Mouse (Mus musculus) heart, embryonic 15.5 days (tissue): ENCODE results near the gene Cers3. TPM values are rescaled to one million over a fixed set of nuclear protein-coding genes. Genes with fewer than 3 reads are reported as not detected.

Experiments
- ATAC-seq: fragments of 200-750 bp; cut with Nextera tagmentation; replicated peaks from 2 replicates; pipeline ENCODE4 v1.8.0; 2017; ENCODE audit warnings: low read depth, moderate TSS enrichment; ENCODE audit not compliant: insufficient number of reproducible peaks, insufficient read depth, low FRiP score
- H3K27ac ChIP-seq: fragments of 300-500 bp; sonication (generic); 2 replicates; pipeline ENCODE4 v1.5.1; 2015; ENCODE audit warnings: mild to moderate bottlenecking, inconsistent platforms
- H3K27me3 ChIP-seq: fragments of 300-500 bp; sonication (generic); 2 replicates; pipeline ENCODE4 v1.6.1; 2015; ENCODE audit warnings: inconsistent platforms
- H3K36me3 ChIP-seq: fragments of 300-500 bp; sonication (generic); 2 replicates; pipeline ENCODE4 v1.6.1; 2015; ENCODE audit warnings: mild to moderate bottlenecking, inconsistent platforms
- H3K4me1 ChIP-seq: fragments of 300-500 bp; sonication (generic); replicated peaks from 2 replicates; pipeline ENCODE4 v1.6.1; 2015; ENCODE audit warnings: inconsistent platforms
- H3K4me2 ChIP-seq: fragments of 300-500 bp; sonication (generic); 2 replicates; pipeline ENCODE4 v1.6.1; 2015; ENCODE audit warnings: inconsistent platforms, mild to moderate bottlenecking, moderate library complexity
- H3K4me3 ChIP-seq: fragments of 300-500 bp; sonication (generic); 2 replicates; pipeline ENCODE4 v1.5.1; 2015; ENCODE audit warnings: mild to moderate bottlenecking, inconsistent platforms
- H3K9ac ChIP-seq: fragments of 300-500 bp; sonication (generic); 2 replicates; pipeline ENCODE4 v1.6.1; 2015; ENCODE audit warnings: mild to moderate bottlenecking, inconsistent platforms
- H3K9me3 ChIP-seq: fragments of 300-500 bp; sonication (generic); replicated peaks from 2 replicates; pipeline ENCODE4 v1.6.1; 2016; ENCODE audit warnings: inconsistent platforms
- WGBS: fragments of 180-500 bp; shearing (Covaris S2); methylation state at CpG from one replicate; pipeline ENCODE4 v1.1.7; 2015; ENCODE audit warnings: mixed read lengths; 5-methylcytosine and 5-hydroxymethylcytosine counted together
- polyA plus RNA-seq: library from polyadenylated mRNA; unstranded; fragments of >200 nt; fragmentation: Nextera tagmentation; extraction: Ambion mirVana; gene quantifications from 2 replicates; pipeline ENCODE4 v1.2.1, GENCODE M21; 2015

The Cers3 gene
- polyA plus RNA-seq, 1 experiment from 2014 or later: 0.47 TPM

DNA sequence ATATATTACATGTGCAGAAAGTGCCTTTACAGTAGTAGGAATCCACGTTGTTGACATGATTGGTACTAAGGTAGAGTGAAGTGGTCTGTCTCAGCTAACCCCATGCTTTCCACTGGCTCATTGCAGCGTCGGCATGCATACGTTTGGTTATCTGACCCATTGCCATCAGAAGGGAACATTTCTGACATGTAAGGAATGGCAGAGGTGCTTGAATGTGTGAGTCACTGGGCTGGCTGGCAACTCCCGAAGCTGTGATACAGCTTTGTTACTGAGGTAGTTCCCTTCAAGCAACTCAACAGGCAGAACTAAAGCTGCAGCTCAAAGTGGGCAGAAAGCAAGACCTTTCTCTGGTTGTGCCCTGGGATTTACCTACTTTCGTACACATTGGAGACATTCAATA lies 8.3 kb upstream of the Cers3 start:
- Histone ChIP-seq H3K4me3 (no peak overlapping the region), H3K4me2 (no peak overlapping the region), H3K4me1 (peaks cover 5% of the 10 kb centered on the region; the same call in 1 of the 2 replicates), H3K36me3 (no peaks in the 10 kb centered on the region), H3K9me3 (no peaks in the 10 kb centered on the region), H3K27me3 (no peaks in the 10 kb centered on the region), H3K9ac (no peak overlapping the region), H3K27ac (no peak overlapping the region; the same call in 1 of the 2 replicates)
- ATAC-seq: 0 out of 2 replicates have a peak, but pooled peaks have one; percentile 22
- 41% methylated on average over 6 of the region's 6 CpGs for WGBS

DNA sequence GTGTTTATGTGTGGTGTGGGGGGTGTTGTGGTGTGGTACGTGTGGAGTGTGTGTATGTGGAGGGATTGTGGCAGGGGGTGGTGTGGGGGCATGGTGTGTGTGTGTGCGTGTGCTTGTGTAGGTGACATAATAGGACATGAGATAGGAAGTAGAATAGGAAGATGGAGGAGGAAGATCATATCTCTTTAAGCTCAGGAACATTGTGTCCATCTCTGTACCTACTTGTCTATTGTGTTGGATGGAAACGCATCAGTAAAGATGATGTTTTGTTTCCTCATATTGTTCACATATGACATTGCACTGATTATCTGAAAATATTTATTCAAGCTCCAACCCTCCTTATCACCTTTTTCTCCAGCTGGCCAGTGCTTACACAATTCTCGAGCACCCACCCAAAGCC lies 5.9 kb upstream of the Cers3 start:
- Histone ChIP-seq H3K27ac (no peak overlapping the region), H3K4me3 (no peak overlapping the region), H3K4me2 (no peak overlapping the region), H3K4me1 (peaks cover 16% of the 10 kb centered on the region), H3K27me3 (no peaks in the 10 kb centered on the region), H3K36me3 (no peaks in the 10 kb centered on the region), H3K9me3 (no peaks in the 10 kb centered on the region), H3K9ac (no peak overlapping the region)
- no peak for ATAC-seq
- WGBS: 74% methylated on average over 4 of the region's 4 CpGs

DNA sequence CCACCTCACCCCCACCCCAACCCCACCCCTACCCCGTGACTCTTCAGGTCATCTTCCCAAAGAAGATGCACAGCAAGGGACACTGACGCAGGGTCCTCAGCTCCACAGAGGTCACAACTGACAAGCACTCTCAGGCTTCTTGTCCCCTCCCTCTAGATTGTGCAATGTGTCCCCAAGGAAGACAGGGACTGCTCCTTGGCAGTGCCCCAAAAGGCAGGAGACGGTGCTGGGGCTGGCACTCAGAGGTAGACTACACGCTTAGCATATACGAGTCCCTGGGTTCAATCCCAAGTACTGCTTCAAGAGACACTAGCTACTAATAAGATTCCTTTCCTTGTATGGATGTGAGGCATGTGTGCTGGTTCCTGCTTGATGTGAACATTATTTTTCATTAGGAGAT lies 2.3 kb upstream of the Cers3 start:
- WGBS: 61% methylated on average over 5 of the region's 5 CpGs
- H3K9me3 ChIP-seq: no peaks in the 10 kb centered on the region
- H3K27ac ChIP-seq: no peak overlapping the region
- H3K4me2 ChIP-seq: no peak overlapping the region
- H3K4me1 ChIP-seq: peaks cover 12% of the 10 kb centered on the region
- H3K27me3 ChIP-seq: no peaks in the 10 kb centered on the region
- no peak overlapping the region for H3K9ac ChIP-seq
- no peak overlapping the region for H3K4me3 ChIP-seq
- H3K36me3 ChIP-seq: no peaks in the 10 kb centered on the region
- ATAC-seq: no peak

DNA sequence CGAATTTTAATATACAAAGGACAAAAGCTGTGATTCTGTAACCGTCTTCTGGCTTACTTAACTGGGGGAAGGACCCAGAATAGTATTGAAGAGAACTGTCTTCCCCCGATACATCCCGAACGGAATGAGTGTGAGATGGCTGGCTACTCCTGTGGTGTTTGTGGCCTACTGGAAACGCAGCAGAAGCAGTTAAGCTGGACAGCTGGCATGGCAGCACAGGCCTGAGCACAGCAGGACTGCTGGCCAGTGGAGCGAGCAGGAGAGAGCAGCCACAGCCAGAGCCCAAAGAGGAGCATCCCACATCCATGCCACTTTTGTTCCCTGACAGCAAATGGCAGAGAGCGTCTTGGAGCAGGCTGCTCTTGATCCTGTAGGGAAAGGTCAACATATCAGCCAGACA lies 1.9 kb upstream of the Cers3 start:
- H3K4me1 ChIP-seq: peaks cover 12% of the 10 kb centered on the region
- H3K4me3 ChIP-seq: no peak overlapping the region
- H3K9me3 ChIP-seq: no peaks in the 10 kb centered on the region
- H3K9ac ChIP-seq: no peak overlapping the region
- ATAC-seq: no peak
- H3K36me3 ChIP-seq: no peaks in the 10 kb centered on the region
- no peak overlapping the region for H3K27ac ChIP-seq
- H3K27me3 ChIP-seq: no peaks in the 10 kb centered on the region
- 77% methylated on average over 8 of the region's 8 CpGs for WGBS
- no peak overlapping the region for H3K4me2 ChIP-seq

DNA sequence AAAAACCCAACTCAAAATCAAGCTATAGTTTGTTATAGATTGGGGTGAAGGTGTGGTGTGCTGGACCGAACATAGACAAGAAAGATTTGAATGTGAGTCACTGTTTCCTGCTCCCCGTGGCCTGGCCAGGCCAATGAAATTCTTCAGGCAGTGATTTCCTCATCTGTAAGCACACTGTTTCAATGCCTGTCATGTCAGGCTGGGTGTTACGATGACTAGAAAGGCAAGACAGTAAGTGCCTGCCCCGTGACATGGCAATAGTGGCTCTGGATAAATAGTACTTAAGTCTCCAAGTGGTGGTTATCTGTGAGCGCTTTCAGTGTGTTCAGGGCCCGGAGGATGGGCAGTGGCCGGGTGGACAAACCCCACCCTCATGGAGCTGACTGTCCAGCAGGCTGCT lies 3.7 kb downstream of the Cers3 start:
- Histone ChIP-seq H3K9ac (no peak overlapping the region), H3K27me3 (no peaks in the 10 kb centered on the region), H3K4me3 (no peak overlapping the region), H3K27ac (peak overlapping the region; percentile 21; the same call in 1 of the 2 replicates), H3K4me2 (no peak overlapping the region), H3K36me3 (no peaks in the 10 kb centered on the region), H3K9me3 (no peaks in the 10 kb centered on the region), H3K4me1 (peaks cover 8% of the 10 kb centered on the region; the same call in 1 of the 2 replicates)
- 42% methylated on average over 7 of the region's 7 CpGs for WGBS
- ATAC-seq: no peak

DNA sequence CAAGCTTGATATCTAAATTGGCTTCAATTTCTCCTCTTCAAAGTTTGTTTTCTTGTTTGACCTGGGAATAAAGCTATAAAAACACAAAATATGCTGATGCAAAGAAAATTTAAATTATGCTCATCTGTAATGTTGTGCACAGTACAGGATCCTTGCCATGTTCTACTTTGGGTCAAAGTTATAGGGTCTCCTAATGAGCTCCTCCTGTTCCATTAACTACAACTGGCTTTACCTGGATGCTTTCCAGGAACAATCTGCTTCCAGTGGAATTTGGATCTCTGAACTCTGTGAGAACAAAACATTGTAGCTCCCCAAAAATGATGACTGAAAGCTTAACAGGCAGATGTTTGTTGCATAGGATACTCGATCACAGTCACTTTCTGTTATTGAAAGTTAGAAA lies 6.7 kb downstream of the Cers3 start:
- no peaks in the 10 kb centered on the region for H3K9me3 ChIP-seq
- no peak for ATAC-seq
- peaks cover 11% of the 10 kb centered on the region for H3K4me1 ChIP-seq
- no peak overlapping the region for H3K4me3 ChIP-seq
- H3K9ac ChIP-seq: no peak overlapping the region
- no peak overlapping the region for H3K27ac ChIP-seq
- 90% methylated on average over 1 of the region's 1 CpGs for WGBS
- no peak overlapping the region for H3K4me2 ChIP-seq
- H3K27me3 ChIP-seq: no peaks in the 10 kb centered on the region
- H3K36me3 ChIP-seq: no peaks in the 10 kb centered on the region

DNA sequence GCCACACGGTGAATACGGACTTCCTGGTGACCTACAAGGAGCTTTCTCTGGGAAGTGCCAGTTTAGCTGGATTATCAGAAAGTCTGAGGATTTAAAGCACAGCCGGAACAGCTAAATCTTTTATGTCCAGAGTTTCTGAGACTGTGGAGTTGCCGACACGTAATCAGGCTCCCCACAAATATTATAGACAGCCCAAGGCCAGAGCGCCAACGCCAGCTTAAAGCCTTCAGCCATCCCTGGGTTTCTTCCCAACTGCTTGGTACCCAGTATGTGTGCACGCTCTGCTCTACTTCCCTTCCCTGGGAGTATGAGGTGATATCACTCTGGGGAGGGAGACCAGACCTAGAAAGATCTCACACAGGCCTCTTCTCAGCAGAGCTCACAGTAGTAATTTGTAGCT lies 10.5 kb downstream of the Cers3 start:
- Histone ChIP-seq H3K9ac (no peak overlapping the region), H3K4me2 (no peak overlapping the region), H3K4me3 (no peak overlapping the region), H3K4me1 (peaks cover 3% of the 10 kb centered on the region; the same call in 1 of the 2 replicates), H3K27ac (no peak overlapping the region), H3K9me3 (no peaks in the 10 kb centered on the region), H3K36me3 (no peaks in the 10 kb centered on the region), H3K27me3 (no peaks in the 10 kb centered on the region)
- 80% methylated on average over 8 of the region's 8 CpGs for WGBS
- ATAC-seq: no peak

DNA sequence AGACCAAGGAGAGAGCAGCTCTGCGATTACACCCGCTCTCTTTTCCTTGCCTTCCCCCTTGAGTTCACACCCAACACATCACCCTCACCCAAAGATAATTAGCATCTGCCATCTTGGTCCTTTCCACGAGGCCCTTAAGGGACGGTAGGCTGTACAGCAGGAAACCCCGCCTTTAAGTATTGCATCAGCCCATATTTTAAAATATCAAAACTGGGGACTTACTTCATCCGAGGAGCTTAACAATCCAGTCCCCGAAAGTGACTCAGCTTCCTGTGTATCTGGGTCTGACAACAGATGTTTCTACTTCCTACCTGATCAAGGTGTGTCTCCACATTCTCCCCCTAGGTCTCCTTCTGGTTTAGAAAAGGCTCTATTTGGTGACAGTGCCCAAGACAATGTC lies 12.3 kb downstream of the Cers3 start:
- no peak for ATAC-seq
- H3K4me2 ChIP-seq: no peak overlapping the region
- H3K4me1 ChIP-seq: peaks cover 3% of the 10 kb centered on the region; the same call in 1 of the 2 replicates
- no peak overlapping the region for H3K4me3 ChIP-seq
- 75% methylated on average over 7 of the region's 7 CpGs for WGBS
- no peaks in the 10 kb centered on the region for H3K36me3 ChIP-seq
- H3K27ac ChIP-seq: no peak overlapping the region
- H3K9me3 ChIP-seq: no peaks in the 10 kb centered on the region
- H3K9ac ChIP-seq: no peak overlapping the region
- H3K27me3 ChIP-seq: no peaks in the 10 kb centered on the region

DNA sequence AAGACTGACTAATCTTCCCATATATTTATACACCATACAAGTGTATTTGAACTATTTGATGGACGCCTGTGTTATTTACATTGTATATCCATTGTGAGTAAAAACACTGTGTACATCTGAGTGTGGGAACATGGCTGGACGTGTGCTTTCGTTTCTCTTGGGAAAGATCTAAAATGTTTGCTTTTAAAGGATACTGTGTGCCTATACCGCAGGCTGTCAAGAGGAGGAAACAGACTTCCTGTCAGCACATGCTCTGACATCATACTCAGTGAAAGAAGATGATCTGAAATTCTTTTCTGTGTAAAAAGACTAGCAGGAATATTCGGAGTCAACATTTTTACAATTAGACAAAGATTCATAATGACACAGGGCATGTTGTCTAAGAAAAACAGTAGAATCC lies 26.6 kb downstream of the Cers3 start:
- ATAC-seq: no peak
- Histone ChIP-seq H3K4me2 (no peak overlapping the region), H3K4me1 (peaks cover 14% of the 10 kb centered on the region), H3K9me3 (no peaks in the 10 kb centered on the region), H3K4me3 (no peak overlapping the region), H3K9ac (no peak overlapping the region), H3K27ac (peak overlapping the region; percentile 71), H3K27me3 (no peaks in the 10 kb centered on the region), H3K36me3 (no peaks in the 10 kb centered on the region)
- 40% methylated on average over 5 of the region's 5 CpGs for WGBS

DNA sequence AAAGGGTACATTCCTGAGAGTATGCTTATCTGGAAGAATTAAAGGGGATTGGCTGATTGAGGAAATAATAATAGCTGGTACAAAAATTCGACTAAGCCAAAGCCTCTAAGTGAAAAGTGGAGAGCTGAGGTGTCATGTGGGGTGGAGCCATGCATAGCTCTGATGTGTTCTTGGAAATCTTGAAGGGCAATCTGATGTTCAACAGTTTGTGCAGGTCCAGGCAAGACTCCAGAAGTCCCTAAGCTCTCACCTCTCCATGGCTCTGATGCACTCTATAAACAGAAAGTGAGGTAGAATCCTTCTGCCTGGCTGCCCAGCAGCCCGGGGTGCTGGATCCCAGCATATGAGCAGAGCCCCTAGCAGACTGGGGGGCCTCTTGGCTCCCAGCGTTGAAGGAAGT lies 27.4 kb downstream of the Cers3 start:
- no peak overlapping the region for H3K4me3 ChIP-seq
- H3K9me3 ChIP-seq: no peaks in the 10 kb centered on the region
- H3K4me1 ChIP-seq: peaks cover 14% of the 10 kb centered on the region
- ATAC-seq: no peak; the same call in 1 of the 2 replicates
- peak overlapping the region; percentile 71 for H3K27ac ChIP-seq
- peak overlapping the region; percentile 35 for H3K4me2 ChIP-seq
- WGBS: 26% methylated on average over 3 of the region's 3 CpGs
- no peaks in the 10 kb centered on the region for H3K36me3 ChIP-seq
- 0 out of 2 replicates have a peak overlapping the region, but pooled peaks have one; percentile 4 for H3K9ac ChIP-seq
- no peaks in the 10 kb centered on the region for H3K27me3 ChIP-seq

DNA sequence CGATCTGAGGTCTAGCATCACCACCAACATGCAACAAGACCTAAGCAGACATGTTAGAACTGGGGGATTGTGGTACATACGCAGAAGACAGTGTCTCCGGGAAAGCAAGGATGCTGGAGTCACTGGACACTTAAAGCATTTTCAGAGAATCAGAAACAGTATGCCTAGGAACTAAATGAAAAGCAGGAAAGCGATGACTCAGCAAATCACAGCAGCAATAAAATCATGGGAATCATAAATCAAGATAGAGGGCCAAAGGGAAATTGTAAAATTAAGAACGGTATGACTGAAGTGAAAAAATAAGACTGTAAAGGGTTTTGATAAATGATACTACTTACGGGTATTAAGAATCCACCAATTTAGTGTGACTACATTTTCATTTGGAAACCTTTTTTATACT lies 27.9 kb downstream of the Cers3 start:
- no peaks in the 10 kb centered on the region for H3K9me3 ChIP-seq
- H3K27me3 ChIP-seq: no peaks in the 10 kb centered on the region
- no peak overlapping the region for H3K9ac ChIP-seq
- H3K4me2 ChIP-seq: peak overlapping the region; percentile 35; the same call in 1 of the 2 replicates
- 81% methylated on average over 6 of the region's 6 CpGs for WGBS
- peak overlapping the region; percentile 71 for H3K27ac ChIP-seq
- ATAC-seq: no peak
- peaks cover 14% of the 10 kb centered on the region for H3K4me1 ChIP-seq
- no peaks in the 10 kb centered on the region for H3K36me3 ChIP-seq
- no peak overlapping the region for H3K4me3 ChIP-seq

DNA sequence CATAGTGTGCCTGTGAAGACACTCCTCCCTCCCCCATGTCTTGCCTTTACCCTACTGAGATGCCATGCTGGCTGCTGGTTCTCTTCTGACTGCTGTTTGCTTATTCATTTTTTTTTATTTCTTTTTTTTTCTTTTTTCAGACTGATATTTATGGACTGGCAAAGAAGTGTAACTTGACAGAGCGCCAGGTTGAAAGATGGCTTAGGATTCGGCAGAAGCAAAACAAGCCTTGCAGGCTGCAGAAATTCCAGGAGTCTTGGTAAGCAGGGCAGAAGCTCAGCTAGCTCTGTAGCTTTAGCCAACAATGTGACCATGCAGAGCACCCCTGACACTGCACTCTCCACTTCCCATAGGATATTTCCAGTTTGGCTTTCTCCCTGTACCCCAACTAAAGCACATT lies 36.1 kb downstream of the Cers3 start:
- no peak overlapping the region for H3K9ac ChIP-seq
- no peak overlapping the region for H3K4me2 ChIP-seq

More for the DNA sequence above, 36.1 kb downstream of the Cers3 start:
- 43% methylated on average over 2 of the region's 2 CpGs for WGBS
- H3K4me3 ChIP-seq: no peak overlapping the region
- ATAC-seq: no peak
- no peak overlapping the region for H3K27ac ChIP-seq
- H3K9me3 ChIP-seq: no peaks in the 10 kb centered on the region
- H3K4me1 ChIP-seq: no peaks in the 10 kb centered on the region
- H3K36me3 ChIP-seq: no peaks in the 10 kb centered on the region
- H3K27me3 ChIP-seq: no peaks in the 10 kb centered on the region
